9 mouse cellular contexts compared by ENCODE assay signal in genomic region chr5:113220383-113221146, GRCm38 (mm10). TPM values are rescaled to one million over a fixed set of nuclear protein-coding genes. Genes with fewer than 3 reads are reported as not detected.
DNase-seq lines count a peak whose midpoint lies in the region; ATAC-seq and TF ChIP-seq lines count a peak whose summit lies in the region.
"Had no signal": no experiment of that assay in that cellular context is flagged by ENCODE, and none has a peak within 500 bp of the region (broad histone marks: within the 10 kb centered on the region; RNA-seq: fewer than 3 reads in every experiment).

No protein-coding gene starts in this region.

- DNase-seq in adrenal gland, postnatal 14 days: peak; percentile 57
- no peak for DNase-seq in adrenal gland, adult 8-10 months
- DNase-seq in kidney, adult 9 months: peak; percentile 92
- peak; percentile 54 to 65 for DNase-seq in lung, postnatal 4 days
- DNase-seq in right cerebral cortex, adult 18-20 months: no peak

- peak overlapping the region; percentile 87 for H3K4me3 ChIP-seq in ES-Bruce4 (ENCODE audit: low read depth, low read length)
- peak overlapping the region; percentile 62 for H3K4me3 ChIP-seq in forebrain, embryonic 15.5 days

- TF ChIP-seq EP300 in ES-Bruce4 (IDR thresholded peaks at IDR 0.05; ENCODE audit: insufficient read depth, low read depth, low read length): no peak

- H3K27ac ChIP-seq in ES-Bruce4 (ENCODE audit: insufficient read depth, low read length): no peak overlapping the region
- no peak overlapping the region for H3K27ac ChIP-seq in forebrain, embryonic 15.5 days (replicated peaks)

- TF ChIP-seq POLR2A in ES-Bruce4 (IDR thresholded peaks at IDR 0.05; ENCODE audit: insufficient read depth, low read length): no peak

- no peak for TF ChIP-seq CTCF in ES-Bruce4 (IDR thresholded peaks at IDR 0.05; ENCODE audit: low read depth, low read length)

- ATAC-seq in forebrain, embryonic 15.5 days (replicated peaks): peak; percentile 44
- ATAC-seq in monocyte, adult 5-6 weeks (replicated peaks; ENCODE audit: insufficient number of reproducible peaks, low FRiP score, low TSS enrichment, poor library complexity, severe bottlenecking): no peak

- H3K4me1 ChIP-seq in ES-Bruce4 (ENCODE audit: control insufficient read depth, insufficient read depth, low read length): peaks cover 2% of the 10 kb centered on the region
- H3K4me1 ChIP-seq in forebrain, embryonic 15.5 days: peaks cover 11% of the 10 kb centered on the region

- H3K36me3 ChIP-seq in ES-Bruce4 (ENCODE audit: control insufficient read depth, insufficient read depth, low read length, poor library complexity, severe bottlenecking): no peaks in the 10 kb centered on the region
- H3K36me3 ChIP-seq in forebrain, embryonic 15.5 days: no peaks in the 10 kb centered on the region

- H3K9ac ChIP-seq in ES-Bruce4 (ENCODE audit: low read depth, poor library complexity, severe bottlenecking): peak overlapping the region; percentile 83
- H3K9ac ChIP-seq in forebrain, embryonic 15.5 days (replicated peaks): peak overlapping the region; percentile 52

- H3K9me3 ChIP-seq in ES-Bruce4 (replicated peaks; ENCODE audit: control insufficient read depth, insufficient read depth, low read length, poor library complexity, severe bottlenecking): no peaks in the 10 kb centered on the region
- H3K9me3 ChIP-seq in forebrain, embryonic 15.5 days: 0 out of 2 replicates have a peak, but pooled peaks cover 5% of the 10 kb centered on the region

- H3K27me3 ChIP-seq in ES-Bruce4 (ENCODE audit: control insufficient read depth, insufficient read depth, low read length, poor library complexity, severe bottlenecking): no peaks in the 10 kb centered on the region
- H3K27me3 ChIP-seq in forebrain, embryonic 15.5 days: no peaks in the 10 kb centered on the region

- under 1% methylated on average over 64 of the region's 64 CpGs for WGBS in forebrain, embryonic 15.5 days

- peak overlapping the region; percentile 97 for H3K4me2 ChIP-seq in forebrain, embryonic 15.5 days (replicated peaks)

RNA-seq across cellular contexts. Expression of gene 2900026A02Rik, which starts 0.5 kb away (rescaled TPM):
- 18.2 and 20.7 TPM in 2 replicates for total RNA-seq in adrenal gland, postnatal 14 days (2021)
- 10 to 100 TPM; 13.5 to 20.0 (median 15.7) TPM for total RNA-seq in adrenal gland, adult 8-10 months (2022)
- polyA plus RNA-seq in ES-Bruce4 (2011; ENCODE audit: insufficient read depth, insufficient read length, low read depth, missing spikeins): 14.2 and 15.2 TPM in 2 replicates
- polyA plus RNA-seq in forebrain, embryonic 15.5 days (2015; fragmentation: Nextera tagmentation; extraction: Ambion mirVana): 4.4 and 4.9 TPM in 2 replicates
- total RNA-seq in monocyte, adult 5-6 weeks (2017): 3.3 to 5.9 TPM (median 3.7 TPM) in 3 replicates

RNA-seq across cellular contexts. Expression of gene Tmem211, which starts 6.1 kb away (rescaled TPM):
- not detected in 2 replicates for total RNA-seq in adrenal gland, postnatal 14 days (2021)
- total RNA-seq in adrenal gland, adult 8-10 months (2022): not detected
- polyA plus RNA-seq in ES-Bruce4 (2011; ENCODE audit: insufficient read depth, insufficient read length, low read depth, missing spikeins): 0.76 and 0.97 TPM in 2 replicates
- polyA plus RNA-seq in forebrain, embryonic 15.5 days (2015; fragmentation: Nextera tagmentation; extraction: Ambion mirVana): not detected in 2 replicates
- not detected in 3 replicates for total RNA-seq in monocyte, adult 5-6 weeks (2017)
- polyA plus RNA-seq: gonadal fat pad, adult 2 months had no signal

Comparison
In these comparisons a context has a peak if more than half of its experiments do, and no peak if none do; other contexts are left out.
1. DNase-seq: peak in adrenal gland, postnatal 14 days (single experiment), kidney, adult 9 months (single experiment) and lung, postnatal 4 days (2 of 2); none in adrenal gland, adult 8-10 months (single experiment) and right cerebral cortex, adult 18-20 months (single experiment).